Comparison of ENCODE assay signal across 7 mouse cellular contexts in genomic region chr4:150030449-150031233, GRCm38 (mm10). TPM values are rescaled to one million over a fixed set of nuclear protein-coding genes. Genes with fewer than 3 reads are reported as not detected.
DNase-seq lines count a peak whose midpoint lies in the region; ATAC-seq and TF ChIP-seq lines count a peak whose summit lies in the region.

No protein-coding gene starts in this region.

- peak overlapping the region; percentile 89 for H3K4me3 ChIP-seq in thymus, adult 2 months (ENCODE audit: control insufficient read depth, insufficient read depth, low read length)
- peak overlapping the region; percentile 39 for H3K4me3 ChIP-seq in forebrain, postnatal 0 days (ENCODE audit: low read depth, low read length)
- peak overlapping the region; percentile 39 for H3K4me3 ChIP-seq in midbrain, embryonic 14.5 days (replicated peaks; ENCODE audit: low read depth, low read length)

- peak overlapping the region; percentile 84 for H3K4me2 ChIP-seq in forebrain, postnatal 0 days (ENCODE audit: low read depth)
- peak overlapping the region; percentile 87 for H3K4me2 ChIP-seq in midbrain, embryonic 14.5 days (ENCODE audit: low read length)

- no peak overlapping the region; the same call in 1 of the 2 replicates for H3K9ac ChIP-seq in forebrain, postnatal 0 days
- peak overlapping the region; percentile 49; the same call in 1 of the 2 replicates for H3K9ac ChIP-seq in midbrain, embryonic 14.5 days (replicated peaks; ENCODE audit: low read length)

- peak; percentile 25; the same call in 1 of the 2 replicates for ATAC-seq in forebrain, postnatal 0 days
- ATAC-seq in midbrain, embryonic 14.5 days (ENCODE audit: low FRiP score, low TSS enrichment), result no peak; the same call in 1 of the 2 replicates

- H3K36me3 ChIP-seq in thymus, adult 2 months (ENCODE audit: control insufficient read depth, insufficient read depth, low read length), result no peaks in the 10 kb centered on the region
- H3K36me3 ChIP-seq in forebrain, postnatal 0 days (ENCODE audit: insufficient read depth), result no peaks in the 10 kb centered on the region
- no peaks in the 10 kb centered on the region for H3K36me3 ChIP-seq in midbrain, embryonic 14.5 days (ENCODE audit: control insufficient read depth, insufficient read depth, low read length)

- peak; percentile 53 for DNase-seq in thymus, adult 2 months
- no peak for DNase-seq in thymus, postnatal 10 days (ENCODE audit: low spot score in 2 of 2)
- DNase-seq in cerebellum, adult 11-12 months, result peak; percentile 71
- DNase-seq in forebrain, postnatal 0 days, result no peak
- peak; percentile 18 to 51 for DNase-seq in kidney, postnatal 36 days
- DNase-seq in midbrain, embryonic 14.5 days, result peak; percentile 66
- DNase-seq in thymus, postnatal 36 days, result peak; percentile 40 to 51

- TF ChIP-seq POLR2A in thymus, adult 2 months (IDR thresholded peaks at IDR 0.05; ENCODE audit: control insufficient read depth, extremely low read depth, insufficient read depth, low read length, poor library complexity), result no peak

- peaks cover 20% of the 10 kb centered on the region for H3K4me1 ChIP-seq in thymus, adult 2 months (replicated peaks; ENCODE audit: control insufficient read depth, insufficient read depth, low read length)
- peaks cover 14% of the 10 kb centered on the region for H3K4me1 ChIP-seq in forebrain, postnatal 0 days (ENCODE audit: insufficient read depth)
- peaks cover 16% of the 10 kb centered on the region; the same call in 1 of the 2 replicates for H3K4me1 ChIP-seq in midbrain, embryonic 14.5 days (ENCODE audit: control insufficient read depth, insufficient read depth, low read length)

- H3K9me3 ChIP-seq in forebrain, postnatal 0 days (ENCODE audit: low read length), result no peaks in the 10 kb centered on the region
- H3K9me3 ChIP-seq in midbrain, embryonic 14.5 days (ENCODE audit: control insufficient read depth, low read length), result no peaks in the 10 kb centered on the region

- no peak for TF ChIP-seq CTCF in thymus, adult 2 months (IDR thresholded peaks at IDR 0.05; ENCODE audit: borderline replicate concordance, control insufficient read depth, extremely low read depth, insufficient read depth, low read length, poor library complexity)
- TF ChIP-seq CTCF in forebrain, postnatal 0 days (IDR thresholded peaks at IDR 0.05; ENCODE audit: low read depth), result no peak

- H3K27me3 ChIP-seq in thymus, adult 2 months (ENCODE audit: control insufficient read depth, insufficient read depth, low read length), result peaks cover 14% of the 10 kb centered on the region; the same call in 1 of the 2 replicates
- peaks cover 66% of the 10 kb centered on the region for H3K27me3 ChIP-seq in forebrain, postnatal 0 days (ENCODE audit: insufficient read depth, low read length)
- peaks cover 76% of the 10 kb centered on the region for H3K27me3 ChIP-seq in midbrain, embryonic 14.5 days (ENCODE audit: control insufficient read depth, insufficient read depth, low read length)

- H3K27ac ChIP-seq in thymus, adult 2 months (ENCODE audit: control insufficient read depth, insufficient read depth, low read length), result no peak overlapping the region
- H3K27ac ChIP-seq in forebrain, postnatal 0 days (ENCODE audit: low read depth, low read length), result no peak overlapping the region
- no peak overlapping the region for H3K27ac ChIP-seq in midbrain, embryonic 14.5 days (replicated peaks; ENCODE audit: low read depth, low read length)

- under 1% methylated on average over 28 of the region's 28 CpGs for WGBS in thymus, adult 2 months
- under 1% methylated on average over 28 of the region's 28 CpGs for WGBS in forebrain, postnatal 0 days
- under 1% methylated on average over 28 of the region's 28 CpGs for WGBS in midbrain, embryonic 14.5 days

RNA-seq across cellular contexts. Expression of gene H6pd, which starts 21.8 kb away (rescaled TPM):
- polyA plus RNA-seq in thymus, adult 2 months (2012; rRNA removed), result 138 and 152 TPM in 2 replicates
- total RNA-seq in forebrain, postnatal 0 days (2014; rRNA removed), result 6.5 and 8.4 TPM in 2 replicates
- 1.7 and 3.1 TPM in 2 replicates for polyA plus RNA-seq in forebrain, postnatal 0 days (2015; fragmentation: Nextera tagmentation; extraction: Ambion mirVana)
- polyA plus RNA-seq in midbrain, embryonic 14.5 days (2014; fragmentation: Nextera tagmentation; extraction: Ambion mirVana), result 1.5 and 1.7 TPM in 2 replicates

RNA-seq across cellular contexts. Expression of gene Gpr157, which starts 56.5 kb away (rescaled TPM):
- 7.4 TPM in 2 replicates for polyA plus RNA-seq in thymus, adult 2 months (2012; rRNA removed)
- total RNA-seq in forebrain, postnatal 0 days (2014; rRNA removed), result 1.3 and 1.8 TPM in 2 replicates
- polyA plus RNA-seq in forebrain, postnatal 0 days (2015; fragmentation: Nextera tagmentation; extraction: Ambion mirVana), result 0.31 TPM in 2 replicates
- 0.11 and 0.25 TPM in 2 replicates for polyA plus RNA-seq in midbrain, embryonic 14.5 days (2014; fragmentation: Nextera tagmentation; extraction: Ambion mirVana)

Comparison
In these comparisons a context has a peak if more than half of its experiments do, and no peak if none do; other contexts are left out.
1. DNase-seq: peak in thymus, adult 2 months (single experiment), cerebellum, adult 11-12 months (single experiment), kidney, postnatal 36 days (2 of 2), midbrain, embryonic 14.5 days (single experiment) and thymus, postnatal 36 days (2 of 2); none in thymus, postnatal 10 days (0 of 2) and forebrain, postnatal 0 days (single experiment).
2. H3K4me3 ChIP-seq: peak in every context shown above with its lines; median percentile 89 in thymus, adult 2 months; 39 in forebrain, postnatal 0 days; 39 in midbrain, embryonic 14.5 days.
3. RNA of gene H6pd, which starts 21.8 kb away (polyA plus RNA-seq): 138 to 152 TPM in thymus, adult 2 months; 1.7 to 3.1 TPM in forebrain, postnatal 0 days and 1.5 to 1.7 TPM in midbrain, embryonic 14.5 days; every median in the first group is over 10 times any median in the second.